Mouse (Mus musculus): ENCODE data around the gene Cnot4.

Cnot4 gene

DNA sequence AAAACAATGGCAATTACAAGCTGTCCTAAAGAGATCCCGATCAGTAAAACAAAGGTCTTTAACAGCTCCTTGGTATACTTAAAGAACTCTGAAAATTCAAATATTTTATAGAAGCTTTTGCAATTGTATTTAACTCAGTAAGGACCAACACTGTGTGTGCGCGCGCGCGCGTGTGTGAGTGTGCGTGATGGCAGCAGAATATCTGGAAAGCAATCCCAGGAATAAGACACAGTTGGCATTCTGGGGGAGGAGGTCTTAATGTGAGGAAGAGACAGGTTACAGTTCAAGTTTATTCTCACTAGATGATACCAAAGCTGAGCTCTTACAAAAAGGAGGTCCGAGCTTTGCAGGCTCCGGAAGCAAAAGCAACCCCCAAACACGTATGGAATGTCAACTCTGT is 100.2 kb downstream of the Cnot4 start:
- no peak for DNase-seq (ENCODE audit: low read depth, low spot score)

DNA sequence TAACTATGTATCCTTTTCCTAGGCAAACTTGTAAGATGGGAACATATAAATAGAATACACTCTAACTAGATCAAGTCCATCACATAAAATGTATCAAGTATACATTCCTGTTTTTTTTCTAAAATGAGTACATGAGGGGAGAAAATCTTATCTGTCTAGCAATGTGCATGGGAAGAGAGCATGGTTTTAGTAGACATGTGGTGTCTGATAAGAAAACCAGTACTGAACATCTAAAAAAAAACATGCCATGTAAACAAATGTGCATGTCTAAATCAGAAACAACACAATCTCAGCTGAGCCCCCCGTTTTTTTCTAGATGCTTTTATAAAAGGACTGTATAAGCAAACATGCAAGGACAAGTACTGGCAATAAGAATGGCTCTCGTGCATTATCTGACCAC is 100.8 kb downstream of the Cnot4 start:
- no peak for DNase-seq (ENCODE audit: low read depth, low spot score)

DNA sequence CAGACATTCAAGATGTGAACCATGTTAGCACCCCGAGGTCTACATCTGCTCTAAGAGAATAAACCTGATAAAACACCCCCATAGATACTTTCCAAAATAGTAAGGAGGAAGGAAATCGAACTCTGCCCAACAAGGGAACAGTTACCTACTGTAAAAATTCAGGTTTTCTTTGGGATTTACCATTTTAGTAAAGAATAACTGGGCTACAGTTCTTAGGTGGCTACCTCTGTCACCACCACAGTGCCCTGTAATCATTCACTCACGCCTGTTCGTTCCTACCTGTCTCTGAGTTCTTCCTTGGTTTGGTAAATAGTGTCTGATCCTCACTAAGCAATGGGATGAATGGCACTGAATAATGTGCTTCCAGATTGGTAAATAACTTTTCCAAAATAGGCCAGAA is 102.7 kb downstream of the Cnot4 start:
- DNase-seq (ENCODE audit: low read depth, low spot score): no peak

DNA sequence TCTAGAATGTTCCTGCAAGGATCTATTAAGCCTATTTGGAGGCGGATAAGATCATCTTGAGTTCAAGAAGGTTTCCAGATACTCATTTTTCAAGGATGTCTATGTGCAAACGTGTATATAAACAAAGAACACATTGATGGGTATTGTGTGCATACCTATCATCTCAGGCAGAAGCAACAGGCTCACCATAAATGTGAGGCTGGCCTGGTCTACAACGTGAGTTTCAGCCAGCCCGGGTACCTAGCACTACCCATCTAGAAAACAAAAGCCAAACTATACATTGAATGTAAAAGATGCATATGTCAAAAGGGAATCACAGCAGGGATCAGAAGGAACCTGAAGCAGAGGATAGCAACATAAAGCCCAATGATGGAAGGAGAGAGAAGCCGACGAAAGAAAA is 103.3 kb downstream of the Cnot4 start:
- no peak for DNase-seq (ENCODE audit: low read depth, low spot score)

DNA sequence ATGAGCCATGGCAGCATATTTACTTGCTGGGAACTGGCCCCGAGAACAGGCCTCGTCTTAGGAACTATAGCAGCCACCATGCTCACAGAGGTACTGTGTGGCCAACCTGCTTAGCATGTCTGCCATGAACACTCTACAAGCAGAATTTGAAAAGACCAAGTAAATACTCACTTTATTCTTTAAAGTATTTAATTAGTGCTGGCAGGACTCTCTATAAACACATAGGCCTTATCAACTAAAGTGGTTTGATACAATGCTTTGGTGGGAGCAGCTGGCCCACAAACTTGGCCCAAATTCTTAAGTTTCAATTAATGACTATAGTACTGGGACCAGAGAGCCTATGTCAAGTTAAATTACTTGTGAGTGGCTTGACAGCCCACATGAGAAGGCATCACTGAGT is 105.5 kb downstream of the Cnot4 start:
- DNase-seq (ENCODE audit: low read depth, low spot score): no peak

DNA sequence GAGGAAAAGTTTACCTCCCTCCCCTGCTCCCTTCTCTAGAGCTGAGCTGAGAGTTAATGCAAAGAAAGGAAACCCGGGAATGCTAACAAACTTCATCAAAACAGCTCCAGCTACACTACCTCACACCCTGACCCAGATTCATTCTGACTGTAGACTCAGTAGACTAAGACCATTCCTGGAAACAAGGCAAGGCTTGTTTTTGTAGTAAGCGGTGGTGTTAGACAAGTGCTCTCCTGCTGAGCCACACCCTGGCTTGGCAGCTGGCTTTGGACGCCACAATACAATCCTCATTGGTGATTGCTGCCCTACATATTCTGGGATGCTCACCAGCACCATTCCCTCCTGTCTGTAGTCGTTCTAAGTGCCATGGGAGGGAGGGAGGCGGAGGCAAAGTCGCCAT is 106.3 kb downstream of the Cnot4 start:
- DNase-seq (ENCODE audit: low read depth, low spot score): no peak

DNA sequence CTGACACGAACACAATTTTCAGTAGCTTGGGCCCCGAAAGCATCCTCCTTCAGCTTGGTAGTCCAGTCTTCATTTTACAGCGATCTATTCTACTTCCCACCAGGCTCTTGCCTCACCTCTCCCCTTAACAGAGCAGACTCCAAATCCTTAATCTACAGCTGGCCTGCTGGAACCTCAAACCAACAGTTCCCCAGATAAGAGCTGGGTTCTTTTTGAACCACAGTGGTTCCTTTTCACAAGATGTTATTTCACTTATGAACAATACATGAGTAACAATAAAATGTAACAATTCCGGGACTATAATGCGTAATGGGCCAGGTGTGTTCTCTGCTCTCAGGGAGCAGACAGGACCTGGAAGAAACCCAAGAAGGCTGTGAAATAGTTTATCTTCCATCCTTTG is 116.9 kb downstream of the Cnot4 start:
- no peak for DNase-seq (ENCODE audit: low read depth, low spot score)

DNA sequence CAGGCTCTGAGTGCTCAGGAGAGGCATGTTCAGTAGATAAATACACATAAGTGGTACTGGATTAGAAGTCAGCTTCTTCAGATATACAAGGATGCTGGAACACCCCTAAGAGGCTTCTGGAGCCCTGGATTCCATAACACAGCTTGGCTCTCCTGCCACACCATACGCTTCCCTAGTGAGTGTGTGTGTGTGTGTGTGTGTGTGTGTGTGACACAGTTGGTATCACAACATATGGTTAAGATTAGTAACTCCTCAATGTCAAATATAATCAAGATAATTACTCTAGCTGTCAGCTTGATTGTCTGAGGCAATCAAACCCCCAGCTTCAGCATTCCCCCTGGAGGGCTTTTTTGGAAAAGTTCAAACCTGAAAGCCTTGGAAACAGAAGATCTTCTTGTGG is 121.6 kb downstream of the Cnot4 start:
- no peak for DNase-seq (ENCODE audit: low read depth, low spot score)

DNA sequence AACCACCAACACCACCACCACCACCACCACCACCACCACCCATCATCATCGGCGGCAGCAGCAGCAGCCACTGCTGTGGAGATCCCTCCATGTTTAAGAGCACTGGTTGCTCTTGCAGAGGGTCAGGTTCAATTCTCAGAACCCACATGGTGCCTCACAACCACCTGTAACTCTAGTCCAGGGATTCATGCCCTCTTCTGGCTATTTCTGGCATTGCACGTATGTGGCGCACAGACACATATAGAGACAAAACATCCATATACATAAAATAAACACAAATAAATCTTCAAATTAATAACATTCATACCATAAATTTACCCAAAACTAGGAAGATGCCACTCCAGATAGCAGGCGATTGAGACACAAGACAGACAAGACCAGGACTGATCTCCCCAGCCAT is 122.8 kb downstream of the Cnot4 start:
- DNase-seq (ENCODE audit: low read depth, low spot score): no peak

DNA sequence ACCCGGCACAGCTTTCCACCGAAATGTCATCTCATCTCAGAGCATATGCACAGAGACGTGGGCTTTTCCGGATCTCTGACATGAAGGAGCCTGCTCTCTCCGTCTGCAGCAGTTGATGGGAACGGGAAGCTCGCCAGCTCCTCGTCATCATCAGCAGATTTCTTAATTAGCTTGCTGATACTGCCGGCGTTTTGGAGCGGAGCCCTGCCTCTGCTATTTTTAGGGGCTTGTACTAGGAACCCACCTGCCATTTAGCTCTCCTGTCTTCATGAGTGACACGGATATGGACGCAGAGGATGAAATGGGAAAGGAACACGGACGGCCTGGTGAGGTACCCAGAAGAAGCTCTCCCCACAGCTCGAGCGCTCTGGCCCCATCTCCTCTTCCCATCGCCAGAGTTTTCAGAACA is 131.3 kb downstream of the Cnot4 start:
- no peak for DNase-seq (ENCODE audit: low read depth, low spot score)

DNA sequence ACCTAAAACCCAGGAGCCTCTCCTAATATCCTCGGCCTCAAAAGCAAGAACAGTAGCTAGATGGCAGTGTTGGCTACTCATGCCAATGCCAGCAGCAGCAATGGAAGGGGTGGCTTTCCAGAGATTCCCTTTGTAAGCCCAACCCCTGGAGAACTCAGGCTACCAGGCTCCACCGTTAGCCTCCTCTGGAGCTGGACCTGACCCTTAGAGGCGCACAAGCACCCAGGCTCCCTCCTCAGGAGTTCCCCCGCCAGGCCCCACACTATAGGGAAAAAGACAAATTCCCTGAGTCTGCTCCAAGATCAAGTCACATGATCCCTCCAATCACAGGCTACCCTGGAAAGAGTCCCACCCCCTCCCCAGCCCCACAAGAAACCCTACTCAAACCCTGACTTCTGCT is 134.4 kb downstream of the Cnot4 start:
- DNase-seq (ENCODE audit: low read depth, low spot score): no peak

DNA sequence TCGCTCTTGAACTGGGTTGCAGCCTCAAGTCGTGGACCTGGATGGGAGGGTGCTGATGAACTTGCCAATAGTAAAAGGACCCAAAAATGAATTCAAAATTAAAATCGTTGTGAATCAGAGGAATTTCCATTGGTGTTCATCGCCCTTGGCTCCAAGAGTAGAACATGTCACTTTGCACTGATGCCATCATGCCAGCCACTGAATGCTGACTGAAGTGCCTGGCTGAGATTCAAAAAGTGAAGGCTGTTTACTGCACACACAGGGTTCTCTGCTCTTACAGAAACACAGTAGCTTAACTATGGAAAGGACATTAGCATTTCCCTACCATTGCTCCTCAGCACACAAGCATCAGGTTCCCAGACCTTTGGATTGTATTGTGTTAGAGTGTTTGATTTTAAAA is 137.0 kb downstream of the Cnot4 start:
- DNase-seq (ENCODE audit: low read depth, low spot score): no peak

DNA sequence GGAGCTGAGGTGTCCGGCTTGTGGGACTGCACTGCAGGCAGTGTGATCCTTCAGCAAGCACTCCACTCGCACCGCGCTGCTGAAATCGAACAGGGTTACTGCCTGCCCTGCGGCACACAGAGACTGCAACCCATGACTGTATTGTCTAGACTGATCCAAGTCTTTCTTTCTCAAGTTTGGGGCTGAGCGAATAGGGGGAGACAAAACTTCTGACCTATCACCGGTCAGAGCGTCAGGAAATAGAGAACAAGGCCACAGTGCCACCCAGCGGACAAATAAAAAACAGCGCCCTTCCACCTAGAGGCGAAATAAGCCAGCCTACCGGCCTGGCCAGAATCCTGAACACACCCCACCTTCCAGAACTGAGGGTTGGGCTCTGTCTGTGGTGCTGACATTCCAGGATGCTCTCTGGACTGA is 138.3 kb downstream of the Cnot4 start:
- DNase-seq (ENCODE audit: low read depth, low spot score): peak; percentile 77

DNA sequence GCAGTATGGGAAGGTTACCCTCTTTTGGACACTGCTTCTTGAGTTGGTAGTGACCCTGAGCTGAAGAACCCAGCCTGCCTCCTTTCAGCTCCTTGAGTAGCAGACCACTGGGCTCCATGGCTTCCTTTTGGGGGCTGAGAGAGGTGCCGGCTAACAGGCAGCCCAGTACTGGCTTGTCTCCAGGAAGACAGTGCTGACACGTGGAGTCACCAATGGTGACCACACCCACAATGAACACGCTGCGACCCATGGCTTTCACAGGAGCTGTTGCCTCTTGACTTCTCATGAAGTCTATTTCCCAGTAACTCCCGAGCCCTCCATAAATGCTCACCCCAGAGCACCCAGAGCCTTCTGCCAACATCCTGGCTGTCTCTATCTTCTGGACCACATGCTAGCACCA is 138.8 kb downstream of the Cnot4 start:
- no peak for DNase-seq (ENCODE audit: low read depth, low spot score)

DNA sequence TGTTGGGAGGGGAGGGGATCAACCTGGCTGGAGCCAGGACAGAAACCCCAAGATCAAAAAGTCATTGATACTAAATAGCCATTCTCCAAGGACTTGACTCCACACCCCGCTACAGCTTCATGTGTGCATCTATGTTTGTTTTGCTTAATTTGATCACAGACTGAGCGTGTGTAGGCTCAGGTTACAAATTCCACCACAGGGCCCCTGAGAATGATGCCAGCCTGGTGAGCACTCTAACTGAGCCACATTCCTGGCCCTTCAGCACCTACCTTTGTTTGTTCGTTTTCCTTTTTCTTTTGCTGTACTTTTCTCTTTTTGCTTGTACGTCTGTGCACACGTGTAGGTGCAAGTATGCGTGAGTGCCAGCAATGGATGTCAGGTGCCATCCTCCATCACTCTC is 144.3 kb downstream of the Cnot4 start:
- no peak for DNase-seq (ENCODE audit: low read depth, low spot score)

DNA sequence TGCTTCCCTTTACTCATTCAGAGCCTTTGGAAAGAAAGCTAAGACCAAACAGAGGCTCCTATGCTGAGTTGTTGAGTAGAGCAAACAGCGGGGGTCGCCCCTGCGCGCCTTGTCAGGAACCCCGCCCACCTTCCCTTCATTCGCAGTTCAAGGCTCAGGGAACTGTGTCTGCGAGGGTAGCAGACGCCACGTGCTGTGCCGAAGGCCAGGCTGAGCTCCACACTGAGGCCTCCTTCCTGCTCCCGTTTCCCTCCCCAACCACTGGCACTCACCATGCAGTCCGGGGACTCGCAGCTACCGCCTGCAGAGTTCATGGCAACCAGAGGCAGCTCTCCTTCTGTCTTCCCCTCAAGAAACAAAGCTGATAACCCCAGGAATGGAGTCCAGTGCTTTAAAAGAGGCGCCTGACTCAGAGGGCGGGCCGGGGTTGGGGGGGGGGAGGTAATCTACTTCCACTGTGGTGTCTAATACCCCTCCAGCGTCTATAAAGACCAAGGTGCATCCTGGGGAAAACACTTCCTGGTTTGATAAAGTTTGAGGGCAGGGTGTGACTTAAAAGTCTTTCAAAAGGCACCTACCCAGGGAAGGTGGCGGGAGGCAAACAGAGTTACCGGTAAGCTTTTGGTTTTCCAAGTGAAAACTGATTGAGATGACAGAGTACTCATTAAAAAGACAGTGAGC is 145.3 kb downstream of the Cnot4 start, which contains the start of gene Slc23a4:
Slc23a4 (minus strand) TSS at position 324 of the 681 bp plus-strand sequence.
- DNase-seq (ENCODE audit: low read depth, low spot score): no peak

DNA sequence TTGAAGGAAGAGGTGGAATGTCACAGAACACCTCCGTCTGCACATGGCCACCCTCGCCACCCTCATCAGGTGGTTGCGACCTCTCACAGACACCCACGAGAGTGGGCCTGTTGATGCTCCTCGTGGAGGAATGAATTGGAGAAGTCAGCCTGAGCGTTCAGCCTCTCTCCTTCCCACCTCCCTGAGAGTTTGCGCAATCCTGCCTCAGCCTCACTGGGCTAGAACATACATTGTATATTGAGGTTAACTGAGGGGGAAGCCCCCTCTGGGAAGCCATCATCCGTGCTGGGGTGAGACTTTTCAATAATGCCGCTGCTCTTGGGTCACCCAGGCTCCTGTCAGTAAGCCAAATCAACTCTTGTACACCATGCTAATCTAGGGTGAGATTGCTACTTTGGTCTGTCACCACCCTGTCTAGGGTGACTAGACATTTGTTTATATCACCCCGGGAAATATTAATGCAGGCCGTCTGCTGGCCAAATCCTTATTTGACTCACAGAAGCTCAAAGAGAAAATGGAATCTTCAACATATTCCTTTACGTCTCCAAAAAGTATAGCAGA is 146.4 kb downstream of the Cnot4 start:
- no peak for DNase-seq (ENCODE audit: low read depth, low spot score)

DNA sequence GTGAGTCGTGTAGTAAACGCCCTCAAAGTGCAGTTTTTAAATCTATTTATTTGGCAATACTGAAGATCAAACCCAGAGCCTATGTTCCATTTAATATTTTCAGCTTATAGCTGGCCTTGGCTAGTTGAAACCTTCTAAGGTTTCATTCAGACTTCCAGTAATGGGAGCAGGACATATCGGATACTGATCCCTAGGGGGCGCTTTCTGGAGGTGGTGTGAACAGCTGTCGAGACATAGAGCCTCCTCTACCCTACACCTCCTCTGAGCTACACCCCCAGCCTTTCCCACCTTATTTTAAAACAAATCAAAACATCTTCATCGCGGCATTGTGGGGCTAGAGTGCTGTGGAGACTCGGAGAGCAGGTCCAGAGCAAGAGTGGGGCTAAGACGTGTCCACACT is 152.9 kb downstream of the Cnot4 start:
- DNase-seq (ENCODE audit: low read depth, low spot score): no peak

DNA sequence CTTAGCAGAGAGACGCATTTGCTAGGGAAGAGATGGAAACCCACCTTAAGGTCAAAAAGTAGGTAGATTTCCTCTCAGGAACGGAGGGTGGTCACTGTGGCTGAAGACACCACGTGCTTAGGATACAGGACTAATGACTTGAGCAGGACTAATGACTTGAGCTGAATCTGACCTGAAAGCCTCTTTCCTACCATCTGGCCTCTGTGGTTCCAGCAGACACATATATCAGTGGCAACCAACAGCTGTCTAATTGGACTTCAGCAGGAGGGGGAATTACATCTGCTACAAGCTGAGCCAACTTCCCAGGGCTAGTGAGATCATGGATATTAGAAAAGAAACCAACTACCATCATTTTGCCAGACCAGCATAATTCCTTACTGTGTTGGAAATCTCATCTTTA is 154.2 kb downstream of the Cnot4 start:
- no peak for DNase-seq (ENCODE audit: low read depth, low spot score)
